Mouse (Mus musculus) E14TG2a.4 (cell line): Measurements from ENCODE around the gene Fbxl5.

Experiments
- CTCF ChIP-seq: conservative IDR thresholded peaks from 2 replicates; pipeline ENCODE4 v1.5.1; 2014; ENCODE audit warnings: low read length
- NANOG ChIP-seq: IDR thresholded peaks from 2 replicates; pipeline ENCODE4 v1.6.1; 2014; ENCODE audit warnings: borderline replicate concordance, low read length, mixed read lengths

DNA sequence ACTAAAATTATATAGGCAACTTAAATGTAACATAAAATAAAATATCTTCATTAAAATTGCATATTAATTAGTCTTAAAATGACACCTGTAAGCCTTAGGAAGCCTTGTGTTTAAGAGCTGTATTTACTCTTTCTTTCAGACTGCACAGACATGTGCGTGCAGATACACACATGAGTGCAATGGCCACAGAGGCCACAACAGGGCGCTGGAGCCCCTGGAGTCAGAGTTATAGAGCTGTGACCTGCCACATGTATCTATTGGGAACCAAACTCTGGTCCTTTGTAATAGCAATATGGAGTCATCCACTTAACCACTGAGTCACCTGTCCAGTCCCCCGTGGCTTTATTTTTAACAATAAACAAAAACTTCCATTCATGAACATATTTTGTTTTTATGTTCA, 72.3 kb downstream of the Fbxl5 start:
- TF ChIP-seq CTCF (peak; percentile 21; the same call in 1 of the 2 replicates), NANOG (no peak)
